Mouse (Mus musculus) kidney, adult 9 months (tissue): ENCODE data around the gene 2410131K14Rik.

Experiments
- DNase-seq: peaks from one replicate; pipeline ENCODE4 v3.0.0; 2022

Gene 2410131K14Rik

DNA sequence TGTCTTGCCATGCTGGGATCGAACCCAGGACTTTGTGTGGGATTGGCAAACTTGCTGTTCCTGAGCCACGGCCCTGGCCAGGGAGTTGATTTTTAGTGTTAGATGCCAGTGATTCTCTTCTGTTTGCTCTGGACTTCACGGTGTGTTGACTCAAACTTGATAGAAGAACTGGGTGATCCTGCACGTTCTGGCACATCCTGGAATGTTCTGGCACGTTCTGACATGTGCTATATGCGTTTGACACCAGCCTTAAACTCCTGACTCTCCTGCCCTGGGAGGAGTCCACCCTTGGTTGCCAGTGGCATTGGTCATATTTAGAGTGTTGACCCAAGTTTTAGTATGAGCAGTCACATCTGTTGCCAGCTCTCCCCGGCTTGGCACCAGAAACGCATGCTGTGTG, 17.4 kb downstream of the 2410131K14Rik start:
- DNase-seq: no peak

DNA sequence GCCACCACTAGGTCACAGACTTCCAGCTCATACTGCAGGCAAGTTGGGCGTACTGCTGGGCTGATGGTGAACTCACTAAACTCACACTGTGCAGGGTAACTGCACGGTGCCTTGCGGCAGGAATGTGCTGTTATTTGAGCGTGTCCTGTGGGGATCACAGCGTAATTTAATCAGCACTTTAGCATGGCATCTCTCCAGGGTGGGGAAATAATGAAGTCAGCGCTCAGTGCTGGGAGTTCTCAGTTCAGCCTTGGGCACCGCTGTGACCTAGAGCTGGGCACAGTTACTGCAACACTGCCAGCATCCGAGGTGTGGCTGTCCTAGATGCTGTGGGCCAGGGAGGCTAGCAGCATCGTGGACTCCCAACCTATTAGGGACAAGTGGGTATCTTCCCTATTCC, 19.3 kb downstream of the 2410131K14Rik start:
- DNase-seq: no peak

DNA sequence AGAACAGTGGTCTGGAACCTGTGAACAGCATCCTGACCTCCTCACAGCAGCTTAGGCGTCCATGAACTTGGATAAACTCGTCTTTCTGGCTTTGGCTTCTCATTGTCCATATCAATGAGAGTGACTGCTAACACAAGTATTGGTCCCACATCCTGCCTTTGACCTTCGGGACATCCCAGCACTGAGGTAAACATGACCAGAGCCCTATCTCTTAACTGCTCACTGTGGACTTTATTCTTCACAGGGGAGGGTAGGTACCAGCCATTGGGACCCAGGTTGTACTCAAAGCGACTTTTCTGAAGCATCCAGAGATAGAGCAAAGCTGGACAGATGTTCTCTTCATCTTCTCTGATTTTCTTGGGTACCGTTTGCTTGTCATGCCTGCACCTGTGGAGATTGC, 20.3 kb downstream of the 2410131K14Rik start:
- DNase-seq: no peak

DNA sequence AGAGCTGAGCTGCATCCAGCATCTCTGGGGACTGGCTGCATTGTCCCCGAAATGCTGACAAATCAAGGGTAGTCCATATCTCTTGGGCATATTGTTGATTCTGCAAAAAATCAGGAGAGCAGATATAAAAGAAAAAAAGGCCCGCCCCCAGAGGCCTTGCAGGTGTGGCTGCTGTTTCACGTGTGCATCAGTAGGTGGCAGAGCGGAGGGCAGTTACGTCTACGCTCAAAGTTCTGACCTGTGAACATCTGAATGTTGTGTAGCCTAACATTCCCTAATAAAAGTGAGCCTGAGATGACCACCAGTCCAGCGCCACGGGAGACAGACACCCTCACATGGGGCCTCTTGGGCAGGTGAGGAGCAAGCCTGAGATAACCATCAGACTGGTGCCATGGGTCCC, 21.3 kb downstream of the 2410131K14Rik start:
- DNase-seq: no peak

DNA sequence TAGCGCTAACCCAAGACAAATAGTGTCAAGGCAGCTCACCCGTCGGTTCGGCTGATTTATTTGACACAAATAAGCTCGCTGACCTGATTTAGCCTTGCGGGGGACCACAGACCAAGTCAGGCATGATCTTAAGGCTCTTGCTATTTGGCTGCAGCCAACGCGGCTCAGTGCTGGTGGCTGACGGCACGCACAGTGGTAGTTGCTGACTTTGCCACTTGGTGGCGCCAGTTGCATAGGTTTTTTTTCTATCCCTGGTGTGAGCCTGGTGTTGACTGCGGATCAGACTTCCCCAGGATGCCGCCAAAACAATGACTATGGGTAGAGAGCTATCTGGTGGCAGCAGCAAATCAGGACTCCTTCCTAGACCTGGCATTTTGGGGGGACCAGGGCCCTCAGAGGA, 24.0 kb downstream of the 2410131K14Rik start:
- DNase-seq: peak; percentile 86

DNA sequence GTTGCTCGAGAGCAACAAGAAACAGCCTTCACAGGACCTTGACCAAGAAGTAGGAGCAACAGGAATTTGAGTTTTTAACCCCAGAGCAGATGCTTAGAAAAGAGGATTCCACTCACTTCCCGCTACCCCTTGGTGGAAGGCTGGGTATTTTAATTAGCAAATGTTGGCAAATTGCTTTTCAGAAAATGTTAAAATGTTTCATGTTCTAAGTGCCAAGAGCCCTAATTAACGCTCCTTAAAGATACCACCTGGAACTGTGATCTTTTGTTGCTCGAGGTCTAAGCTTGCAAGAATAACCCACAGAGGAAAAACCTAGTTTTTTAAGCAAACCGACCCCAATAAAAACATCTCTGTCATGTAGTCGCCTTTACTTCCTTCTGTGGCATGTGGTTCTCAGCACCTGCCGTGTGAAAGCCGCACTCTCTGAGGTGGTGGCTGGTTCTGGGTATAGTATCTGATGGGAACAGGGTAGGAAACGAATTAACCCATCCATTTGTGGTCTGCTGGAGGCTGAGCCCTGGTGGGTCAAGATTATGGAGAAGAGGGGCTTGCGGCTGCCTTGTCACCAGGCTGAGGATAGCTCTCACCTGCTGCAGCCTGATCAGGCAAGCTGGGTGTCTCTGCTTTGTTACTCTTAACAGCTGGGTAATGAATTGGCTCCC, 26.6 kb downstream of the 2410131K14Rik start:
- no peak for DNase-seq

DNA sequence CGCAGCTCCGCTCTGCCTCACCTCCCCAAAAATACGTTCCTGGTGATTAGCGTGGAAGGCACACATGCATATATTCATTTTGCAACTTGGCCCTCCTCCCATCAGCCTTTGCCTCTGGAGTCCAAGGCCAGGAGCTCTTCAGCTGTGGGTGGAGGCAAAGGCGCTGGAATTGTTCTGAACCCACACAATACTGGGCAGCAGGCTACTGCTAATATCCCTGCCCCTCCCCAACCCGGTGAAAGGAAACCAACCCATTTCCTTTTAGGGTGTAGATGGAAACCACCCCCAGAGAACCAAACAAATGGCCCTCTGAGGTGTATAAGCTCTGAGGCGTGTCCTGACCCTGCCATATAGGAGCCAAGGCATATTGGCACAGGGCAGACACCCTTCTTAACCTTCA, 28.4 kb downstream of the 2410131K14Rik start:
- no peak for DNase-seq

DNA sequence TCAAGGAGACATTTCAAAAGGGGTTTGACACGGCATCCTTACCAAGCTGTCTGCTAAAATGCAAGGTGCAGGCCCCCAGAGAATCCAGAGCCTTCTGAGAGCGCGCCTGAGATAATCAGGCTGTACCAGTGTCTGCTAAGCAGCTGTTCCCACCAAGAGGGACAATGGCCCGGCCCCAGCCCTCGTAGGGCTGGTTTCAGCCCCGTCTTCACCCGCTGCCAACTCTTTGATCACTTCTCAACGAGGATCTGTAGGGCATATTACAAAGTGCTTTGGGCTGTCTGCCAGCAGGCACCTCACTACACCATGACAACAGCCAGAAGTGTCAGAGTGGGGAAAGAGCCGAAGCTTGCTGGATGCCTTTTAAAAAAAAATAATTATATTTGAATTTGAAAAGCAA, 29.5 kb downstream of the 2410131K14Rik start:
- no peak for DNase-seq

DNA sequence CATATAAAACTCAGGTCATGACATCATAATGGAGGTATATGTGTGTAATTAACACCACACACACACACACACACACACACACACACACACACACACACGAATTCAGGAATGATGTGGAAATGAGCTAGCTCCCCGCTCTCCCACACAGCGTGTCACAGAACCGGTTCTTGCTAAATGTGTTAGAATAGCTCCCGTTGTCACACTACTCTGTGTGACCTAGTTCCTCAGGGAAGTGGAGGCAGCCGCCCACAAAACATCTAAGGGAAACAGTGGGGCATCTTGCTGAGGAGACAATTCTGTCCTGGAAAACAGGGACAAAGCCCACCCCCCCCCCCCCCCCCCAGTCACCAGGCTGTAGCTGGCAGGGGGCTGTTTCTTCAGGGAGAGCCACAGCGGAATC, 31.3 kb downstream of the 2410131K14Rik start:
- no peak for DNase-seq

DNA sequence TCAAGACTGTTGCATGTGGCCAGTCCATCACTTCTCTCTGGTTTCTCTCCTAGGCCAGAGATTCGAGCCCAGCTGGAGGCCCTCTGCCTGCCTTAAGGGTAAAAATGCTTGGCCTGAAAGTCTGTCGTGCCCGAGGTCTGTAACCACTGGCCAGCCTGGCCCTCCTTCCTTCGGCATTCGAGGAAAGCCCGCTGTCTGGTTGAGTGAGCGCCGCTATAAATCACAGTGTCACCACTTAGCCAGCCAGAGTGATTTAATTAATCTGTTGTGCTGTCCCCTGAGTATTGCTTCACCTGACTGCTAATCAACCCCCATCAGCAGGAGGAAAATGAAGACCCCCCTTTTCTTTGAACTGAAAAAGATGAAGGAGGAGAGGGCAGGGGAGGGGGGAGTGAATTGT, 31.7 kb downstream of the 2410131K14Rik start:
- DNase-seq: no peak

DNA sequence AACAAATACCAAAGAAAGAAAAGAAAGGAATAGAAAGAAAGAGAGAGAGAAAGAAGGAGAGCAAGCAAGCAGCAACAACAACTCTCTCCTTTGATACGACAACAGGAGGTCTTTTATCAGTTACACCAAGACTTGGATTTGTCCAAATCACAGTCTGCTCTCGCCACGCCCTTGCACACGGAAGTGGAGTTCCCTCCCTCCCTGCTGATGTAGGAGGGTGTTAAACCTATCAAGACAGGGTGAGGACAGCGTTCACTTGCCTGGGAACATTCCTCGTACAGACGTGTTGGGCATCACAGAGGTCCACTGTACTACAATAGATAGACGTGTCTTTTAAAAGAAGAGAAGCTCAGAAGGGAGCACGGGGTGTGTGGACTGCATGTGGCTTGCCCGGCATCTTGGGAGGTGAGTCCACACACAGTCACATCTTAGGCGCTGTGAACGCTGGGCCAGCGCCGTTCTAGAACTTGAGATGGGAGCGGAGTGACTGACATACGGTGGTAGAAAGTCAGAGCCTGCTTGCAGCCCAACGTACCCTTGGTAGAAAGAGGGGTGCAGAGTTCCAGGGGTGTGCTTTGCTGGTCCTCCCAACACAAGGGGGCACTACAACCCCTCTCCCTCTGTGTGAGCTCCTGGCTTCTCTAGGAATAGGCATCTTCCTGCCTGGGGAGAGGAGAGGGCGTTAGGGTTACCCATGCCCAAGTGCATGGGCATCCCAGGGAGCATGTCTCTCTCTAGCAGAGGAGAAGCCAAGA, 32.9 kb downstream of the 2410131K14Rik start:
- no peak for DNase-seq

DNA sequence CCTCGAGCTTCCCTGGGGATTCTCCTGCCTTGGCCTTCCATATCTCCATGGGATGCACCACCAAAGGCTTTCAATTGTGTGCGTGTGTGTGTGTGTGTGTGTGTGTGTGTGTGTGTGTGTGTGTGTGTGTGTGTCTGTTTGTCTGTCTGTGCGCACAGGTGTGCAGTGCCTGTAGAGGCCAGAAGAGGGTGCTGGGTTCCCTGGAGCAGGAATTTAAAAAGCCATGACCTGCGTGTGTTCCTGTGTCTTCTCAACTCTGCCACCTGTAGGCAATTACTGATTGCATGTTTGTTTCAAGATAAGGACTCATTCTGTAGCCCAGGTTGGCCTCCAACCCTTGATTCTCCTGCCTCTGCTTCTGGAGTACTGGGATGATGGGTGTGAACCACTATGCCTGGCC, 46.4 kb downstream of the 2410131K14Rik start:
- no peak for DNase-seq

DNA sequence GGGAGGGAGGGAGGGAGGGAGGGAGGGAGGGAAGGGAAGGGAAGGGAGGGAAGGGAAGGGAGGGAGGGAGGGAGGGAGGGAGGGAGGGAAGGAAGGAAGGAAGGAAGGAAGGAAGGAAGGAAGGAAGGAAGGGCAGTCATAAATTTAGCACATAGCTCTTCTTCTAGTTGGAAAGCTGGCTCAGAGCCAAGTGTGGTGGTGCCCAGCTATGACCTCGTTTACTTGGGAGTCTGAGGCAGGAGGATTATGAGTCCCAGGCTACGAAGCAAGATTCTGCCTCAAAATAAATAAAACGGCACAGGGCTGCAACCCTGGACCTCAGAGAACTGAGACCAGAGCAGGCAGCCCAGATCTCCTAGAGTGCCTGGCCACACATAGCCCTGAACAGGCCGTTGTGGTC, 47.4 kb downstream of the 2410131K14Rik start:
- DNase-seq: no peak

DNA sequence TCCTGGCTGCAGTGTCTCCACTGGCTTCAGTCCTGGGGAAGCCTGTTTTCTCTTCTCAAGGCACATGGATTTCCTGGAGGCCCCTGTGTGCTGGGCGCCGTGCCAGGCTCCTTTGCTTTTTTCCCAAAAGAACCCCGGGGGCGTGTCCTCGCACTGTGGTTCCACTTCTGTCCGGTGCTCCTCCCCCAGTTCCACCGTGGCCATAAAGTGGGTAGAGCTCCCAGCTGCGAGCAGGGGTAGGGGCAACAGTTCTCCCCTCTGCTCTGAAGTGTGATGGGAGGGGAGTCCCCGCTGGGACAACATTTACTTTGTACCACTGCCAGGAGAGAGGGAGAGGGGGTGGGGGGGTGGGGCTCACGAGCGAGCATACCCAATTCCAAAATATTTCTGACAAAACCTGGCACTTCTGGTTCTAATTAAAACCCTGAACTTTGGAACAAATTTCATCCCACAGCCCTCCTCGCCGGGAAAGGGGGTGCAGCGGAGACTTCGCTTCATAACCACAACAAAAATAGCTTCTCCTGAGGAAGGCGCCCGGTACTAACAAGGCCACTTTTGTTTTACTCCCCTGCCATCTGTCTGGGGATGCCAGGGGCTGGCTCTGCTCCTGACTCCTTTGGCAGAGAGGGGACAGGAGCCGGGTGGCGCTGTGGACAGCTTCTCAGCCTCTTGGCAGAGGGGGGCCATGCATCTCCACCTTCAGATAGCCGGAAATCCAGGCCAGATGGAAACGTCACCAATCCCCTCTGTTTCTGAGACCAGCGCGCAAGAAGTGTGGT, 49.2 kb downstream of the 2410131K14Rik start:
- DNase-seq: peak; percentile 87

DNA sequence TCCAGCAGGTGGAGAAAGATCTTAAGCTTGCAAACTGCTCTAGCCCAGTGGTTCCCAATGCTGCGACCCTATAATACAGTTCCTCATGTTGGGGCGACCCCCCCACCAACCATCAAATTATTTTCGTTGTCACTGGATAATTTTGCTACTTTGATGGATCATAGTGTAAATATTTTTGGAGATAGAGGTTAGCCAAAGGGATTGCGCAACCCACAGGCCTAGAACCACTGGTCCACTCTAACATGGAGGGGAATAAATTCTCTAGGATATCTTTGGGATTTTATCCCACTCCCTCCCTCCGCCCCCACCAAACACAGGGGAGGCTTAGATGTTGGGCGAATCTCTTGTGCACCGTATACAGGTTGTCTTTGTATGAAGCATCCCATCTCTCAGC, 49.8 kb downstream of the 2410131K14Rik start:
- DNase-seq: no peak

DNA sequence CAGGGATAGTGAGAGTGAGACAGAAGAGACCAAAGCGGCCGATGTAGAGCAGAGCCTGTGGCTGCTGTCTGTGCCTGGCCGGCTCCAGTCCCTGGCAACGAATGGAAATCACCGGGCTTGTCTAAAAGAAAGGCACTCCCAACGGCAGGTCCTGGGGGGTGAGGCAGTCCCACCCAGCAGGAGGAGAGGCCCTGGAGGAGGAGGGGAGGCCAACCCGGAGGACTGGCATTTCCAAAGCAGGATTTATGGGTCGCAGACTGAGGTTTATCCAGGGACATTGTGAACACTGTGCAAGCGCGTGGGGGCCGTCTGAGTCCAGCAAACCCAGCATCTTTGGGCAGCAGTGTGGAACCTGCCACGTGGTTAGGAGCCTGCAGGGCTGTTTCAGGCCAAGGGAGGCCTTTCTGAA, 52.3 kb downstream of the 2410131K14Rik start:
- DNase-seq: peak; percentile 22

DNA sequence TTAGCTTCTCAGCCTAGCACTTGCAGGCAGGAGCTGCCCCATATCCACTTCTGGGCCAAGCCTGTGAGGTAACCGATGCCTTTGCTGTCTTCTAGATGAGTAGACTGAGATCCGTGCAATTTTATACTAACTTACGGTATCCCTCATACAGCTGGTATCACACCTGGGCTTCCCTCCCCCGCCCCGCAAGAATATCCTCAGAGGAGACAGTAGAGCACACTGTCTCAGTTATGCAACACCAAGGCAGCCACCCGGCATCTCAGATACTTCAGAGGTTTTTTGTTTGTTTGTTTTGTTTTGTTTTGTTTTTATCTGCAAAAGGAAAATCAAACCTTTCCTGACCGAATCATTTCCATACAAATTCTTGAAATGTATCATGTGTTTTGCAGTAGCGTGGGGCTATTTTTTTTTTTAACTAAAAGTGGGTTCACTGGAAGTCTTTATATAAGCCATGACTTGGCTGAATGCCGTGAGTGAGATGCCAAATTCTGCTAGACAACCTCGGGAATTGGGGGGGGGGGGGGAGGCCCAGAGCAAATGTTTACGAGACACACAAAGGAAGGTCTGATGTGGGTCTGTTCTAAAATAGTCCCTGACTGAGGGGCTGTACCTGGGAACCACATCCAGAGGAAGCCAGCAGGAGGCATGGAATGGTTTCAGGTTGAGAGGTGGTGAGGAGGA, 54.8 kb downstream of the 2410131K14Rik start:
- no peak for DNase-seq

DNA sequence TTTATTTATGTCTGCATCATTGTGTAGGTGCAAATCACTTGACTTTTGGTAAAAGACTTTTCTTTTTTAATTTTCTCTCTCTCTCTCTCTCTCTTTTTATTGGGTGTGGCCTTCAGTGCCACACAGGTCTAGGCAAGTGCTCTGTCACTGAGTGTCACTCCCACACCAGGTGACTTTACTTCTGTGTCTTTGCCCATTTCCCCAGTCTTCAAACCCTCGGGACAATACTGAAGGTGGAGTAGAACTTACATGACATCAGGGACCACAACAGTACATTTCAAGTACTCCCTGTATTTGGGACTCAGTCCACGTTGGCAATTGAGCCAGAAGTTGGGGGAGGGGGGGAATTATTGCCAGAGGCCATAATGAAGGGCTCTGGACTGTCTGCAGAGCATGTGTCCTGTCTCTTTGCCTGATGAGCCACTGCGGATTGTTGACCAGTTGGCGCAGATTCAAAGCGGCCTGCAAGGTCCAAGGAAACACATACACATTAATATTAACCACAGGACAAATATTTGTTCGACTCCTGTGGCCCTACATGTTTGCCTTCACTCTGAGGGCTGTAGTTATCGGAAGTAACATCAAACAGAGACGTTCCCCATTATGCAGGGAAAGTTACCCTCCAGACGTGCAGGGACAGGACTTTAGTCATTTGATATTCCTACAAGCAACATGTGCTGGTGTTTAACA, 57.6 kb downstream of the 2410131K14Rik start:
- peak; percentile 29 for DNase-seq

DNA sequence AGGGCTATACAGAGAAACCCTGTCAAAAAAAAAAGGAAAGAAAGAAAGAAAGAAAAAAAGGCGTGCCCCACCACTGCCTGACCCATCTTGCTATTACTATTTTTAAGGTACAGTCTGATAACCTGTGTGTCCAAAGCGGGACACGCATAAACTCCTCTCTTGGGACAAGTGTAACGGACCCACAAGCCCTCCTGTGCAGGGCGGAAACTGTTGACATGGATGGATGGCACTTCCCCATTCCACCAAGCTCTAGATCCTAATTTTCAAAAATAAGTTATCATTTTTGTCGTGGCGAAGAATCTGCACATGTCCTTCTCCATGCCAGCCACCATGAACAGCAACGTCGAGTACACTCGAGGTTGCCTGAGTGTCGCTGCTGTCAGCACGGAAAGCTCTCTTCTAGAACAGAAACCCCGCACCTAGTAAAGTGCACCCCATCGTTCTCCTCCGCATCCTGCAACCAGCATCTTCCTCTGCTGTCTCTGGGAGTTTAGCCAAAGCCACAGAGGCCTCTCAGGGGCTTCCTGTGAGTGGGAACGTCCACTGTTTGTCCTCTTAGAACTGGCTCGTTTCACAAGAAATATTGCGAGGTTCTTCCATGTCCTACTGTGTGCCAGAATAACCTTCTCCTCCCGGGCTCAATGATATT, 60.1 kb downstream of the 2410131K14Rik start:
- no peak for DNase-seq

DNA sequence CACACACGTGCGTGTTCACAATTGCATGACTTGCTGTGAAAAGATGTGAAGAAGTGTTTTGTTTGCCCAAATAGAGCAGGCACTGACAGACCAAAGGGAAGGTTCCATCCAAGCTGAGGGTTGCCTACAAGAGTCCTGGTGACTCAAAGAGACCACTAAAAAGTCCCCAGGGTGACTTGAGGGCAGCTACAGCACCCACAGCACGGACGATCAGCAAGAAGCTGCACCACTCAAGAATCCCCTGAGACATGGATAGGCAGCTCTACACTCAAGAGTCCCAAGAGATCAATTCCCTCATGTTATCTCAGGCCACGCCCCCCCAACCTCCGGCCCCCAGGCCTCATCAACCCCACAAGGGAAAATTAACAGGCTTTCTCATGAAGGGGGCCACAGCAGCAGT, 65.4 kb downstream of the 2410131K14Rik start:
- DNase-seq: no peak

DNA sequence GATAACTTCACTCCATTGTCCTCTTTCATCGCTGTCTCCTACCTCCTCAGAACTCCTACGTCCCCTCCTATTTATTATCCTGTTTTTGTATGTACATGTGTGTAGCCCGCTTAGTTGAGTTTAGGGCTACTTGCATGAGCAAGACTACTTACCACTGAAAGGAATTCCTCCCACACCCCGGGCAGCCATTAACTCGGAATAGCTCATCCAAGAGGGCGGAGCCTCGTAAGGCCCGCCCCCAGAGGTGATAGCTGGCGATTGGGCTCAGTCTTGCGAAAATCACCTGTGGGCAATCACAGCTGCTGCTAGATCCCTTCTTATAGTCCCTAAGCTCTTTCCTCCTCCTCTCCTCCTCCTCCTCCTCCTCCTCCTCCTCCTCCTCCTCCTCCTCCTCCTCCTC, 66.2 kb downstream of the 2410131K14Rik start:
- DNase-seq: no peak

DNA sequence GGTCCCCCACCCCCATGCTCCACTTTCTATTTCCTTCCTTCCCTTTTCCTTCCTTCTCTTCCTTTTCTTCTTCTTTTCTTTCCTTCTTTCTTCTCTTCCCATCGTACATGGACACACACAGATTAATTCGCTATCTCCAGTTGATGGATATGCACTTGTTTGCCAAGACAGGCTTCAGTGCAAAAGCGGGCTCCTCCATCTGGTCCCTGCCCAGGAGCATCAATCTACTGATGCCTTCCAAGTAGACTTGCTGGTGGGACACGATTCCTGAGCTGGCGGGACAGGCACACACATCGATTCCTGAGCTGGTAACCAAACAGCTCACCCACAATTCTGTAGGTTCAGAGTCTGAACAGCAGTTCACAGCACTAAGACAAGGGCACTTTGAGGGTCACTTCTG, 68.7 kb downstream of the 2410131K14Rik start:
- no peak for DNase-seq
